Mouse (Mus musculus) small intestine, adult 2 months (tissue): ENCODE results near the gene Ctdsp2. TPM values are rescaled to one million over a fixed set of nuclear protein-coding genes. Genes with fewer than 3 reads are reported as not detected.
A peak's percentile ranks its signal among the peaks of the same experiment; 100 is the strongest.

Source experiments
- H3K27ac ChIP-seq: fragments of 200-500 bp; 2 replicates; pipeline ENCODE4 v1.5.1; 2012; ENCODE audit warnings: low read depth, low read length, control low read depth, inconsistent platforms; ENCODE audit not compliant: insufficient read depth
- H3K27me3 ChIP-seq: fragments of 200-500 bp; 2 replicates; pipeline ENCODE4 v1.6.1; 2012; ENCODE audit warnings: mild to moderate bottlenecking, moderate library complexity, low read length, inconsistent platforms; ENCODE audit not compliant: control insufficient read depth, insufficient read depth
- H3K36me3 ChIP-seq: fragments of 200-500 bp; 2 replicates; pipeline ENCODE4 v1.6.1; 2012; ENCODE audit warnings: mild to moderate bottlenecking, low read length, control low read depth, inconsistent platforms; ENCODE audit not compliant: control insufficient read depth, insufficient read depth
- H3K4me1 ChIP-seq: fragments of 200-500 bp; 2 replicates; pipeline ENCODE4 v1.6.1; 2012; ENCODE audit warnings: low read length, inconsistent platforms, mixed read lengths; ENCODE audit not compliant: control insufficient read depth, insufficient read depth, insufficient read length
- H3K4me3 ChIP-seq: fragments of 200-500 bp; 2 replicates; pipeline ENCODE4 v1.5.1; 2012; ENCODE audit warnings: low read depth, mild to moderate bottlenecking, control low read depth, inconsistent platforms, low read length, moderate library complexity
- CTCF ChIP-seq: fragments of 200-500 bp; IDR thresholded peaks from 2 replicates; pipeline ENCODE4 v1.5.1; 2012; ENCODE audit warnings: low read depth, mild to moderate bottlenecking, control low read depth, inconsistent platforms, low read length, moderate library complexity, mixed read lengths; ENCODE audit not compliant: insufficient replicate concordance, insufficient read length; ENCODE audit errors: extremely low read depth
- POLR2A ChIP-seq: fragments of 200-500 bp; IDR thresholded peaks from 2 replicates; pipeline ENCODE4 v1.6.1; 2012; ENCODE audit warnings: low read depth, mild to moderate bottlenecking, control low read depth, inconsistent platforms, low read length, moderate library complexity
- WGBS: fragments of 180-500 bp; shearing (Covaris S2); methylation state at CpG from one replicate; pipeline ENCODE4 v1.1.7; 2018; 5-methylcytosine and 5-hydroxymethylcytosine counted together
- polyA plus RNA-seq: library from polyadenylated mRNA; depleted of rRNA; stranded (reverse); fragments of >200 nt; gene quantifications from 2 replicates; pipeline ENCODE4 v1.2.3, GENCODE M21; 2012

Gene Ctdsp2
- polyA plus RNA-seq, 1 experiment: 118 TPM

- TF ChIP-seq POLR2A (no peak), CTCF (no peak)
- WGBS: 84% methylated on average over 9 of the region's 9 CpGs
- H3K36me3 ChIP-seq: peaks cover 2% of the 10 kb centered on the region; the same call in 1 of the 2 replicates
- no peak overlapping the region for H3K4me3 ChIP-seq
- H3K27ac ChIP-seq: no peak overlapping the region
- peaks cover 53% of the 10 kb centered on the region for H3K4me1 ChIP-seq
- H3K27me3 ChIP-seq: no peaks in the 10 kb centered on the region
Observed at GRCm38 (mm10) chr10:126985579-126985978, 7.1 kb downstream of the Ctdsp2 start.

GRCm38 (mm10) chr10:126986541-126986961 lies 8.0 kb downstream of the Ctdsp2 start:
- TF ChIP-seq POLR2A (no peak), CTCF (no peak)
- WGBS: 40% methylated on average over 4 of the region's 4 CpGs
- Histone ChIP-seq H3K27ac (peak overlapping the region; percentile 61), H3K4me1 (peaks cover 49% of the 10 kb centered on the region), H3K36me3 (peaks cover 3% of the 10 kb centered on the region), H3K4me3 (no peak overlapping the region), H3K27me3 (no peaks in the 10 kb centered on the region)

DNA sequence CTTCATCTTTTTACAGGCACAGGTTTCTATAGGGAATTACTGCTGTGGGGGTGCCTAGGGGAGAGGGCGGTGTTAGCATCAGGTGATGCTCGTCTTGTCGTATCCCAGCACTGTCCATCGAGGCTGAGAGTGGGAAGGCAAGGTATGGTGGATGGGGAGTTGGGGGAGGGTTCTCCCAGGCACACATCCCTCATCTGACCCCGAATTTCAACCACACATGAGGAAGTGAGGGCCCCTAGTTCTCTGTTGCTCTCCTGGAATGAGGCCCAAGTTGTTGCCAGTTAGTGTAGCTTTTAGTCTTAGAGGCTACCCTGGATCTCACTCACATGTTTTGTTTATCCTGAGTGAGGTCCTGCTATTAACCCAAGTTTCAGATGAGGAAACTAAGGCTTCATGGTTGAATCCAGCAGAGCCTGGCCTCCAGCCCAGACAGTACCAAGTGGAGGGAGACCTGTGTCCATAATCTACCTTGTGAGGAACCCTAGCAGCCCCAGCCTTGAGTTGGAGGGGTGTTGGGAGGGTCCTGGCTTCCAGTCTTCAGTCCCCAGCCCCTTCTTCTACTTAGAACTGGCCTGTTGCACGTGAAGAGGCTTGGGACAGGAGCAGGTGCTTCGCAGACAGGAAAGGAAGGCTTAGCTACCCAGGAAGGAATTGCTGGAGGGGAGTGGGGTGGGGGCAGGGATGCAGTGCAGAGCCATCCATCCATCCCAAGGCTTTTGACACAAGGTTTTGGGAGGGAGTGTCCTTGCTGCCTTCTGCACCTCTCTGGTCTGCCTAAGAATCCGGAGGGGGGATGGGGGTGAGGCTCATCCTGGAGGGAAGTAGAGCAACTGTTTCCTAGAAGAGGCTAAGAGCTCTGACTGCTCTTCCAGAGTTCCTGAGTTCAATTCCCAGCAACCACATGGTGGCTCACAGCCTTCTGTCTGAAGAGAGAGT lies 8.9 kb downstream of the Ctdsp2 start:
- H3K4me3 ChIP-seq: no peak overlapping the region
- H3K27me3 ChIP-seq: no peaks in the 10 kb centered on the region
- H3K36me3 ChIP-seq: peaks cover 10% of the 10 kb centered on the region
- no peak for TF ChIP-seq POLR2A
- no peak for TF ChIP-seq CTCF
- H3K27ac ChIP-seq: peak overlapping the region; percentile 52
- peaks cover 44% of the 10 kb centered on the region for H3K4me1 ChIP-seq
- 47% methylated on average over 8 of the region's 8 CpGs for WGBS

DNA sequence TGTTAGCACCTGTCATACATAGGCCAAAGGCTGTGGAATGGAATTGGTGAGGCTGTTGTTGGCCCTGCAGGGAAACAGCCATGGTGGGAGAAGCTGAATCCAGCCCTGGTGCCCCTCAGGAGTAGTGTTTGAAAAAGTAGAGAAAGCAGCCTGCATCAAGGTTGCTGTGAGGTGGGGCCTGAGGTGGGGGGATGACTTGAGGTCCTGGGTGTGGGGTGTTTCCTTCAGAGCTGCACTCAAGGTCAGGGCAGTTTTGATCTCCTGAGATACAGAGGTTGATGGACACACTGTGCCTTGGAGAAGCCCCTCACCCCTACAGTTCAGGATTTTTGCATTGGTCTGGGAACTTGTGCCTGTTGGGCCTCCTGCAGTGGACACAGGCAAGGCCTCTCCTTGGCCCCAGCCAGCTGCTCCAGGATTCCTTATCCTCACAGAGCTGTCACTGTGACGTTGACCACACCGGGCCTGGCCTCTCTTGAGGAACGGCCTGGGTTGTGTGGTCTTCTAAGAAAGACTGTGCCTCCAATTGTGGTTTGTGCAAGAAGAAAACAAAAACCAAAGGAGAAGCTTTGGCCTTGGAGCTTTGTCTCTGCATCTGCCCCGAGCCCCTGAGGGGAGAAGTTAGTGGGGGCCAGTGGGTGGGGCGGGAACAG lies 10.1 kb downstream of the Ctdsp2 start:
- H3K27ac ChIP-seq: no peak overlapping the region
- H3K36me3 ChIP-seq: peaks cover 22% of the 10 kb centered on the region
- H3K4me1 ChIP-seq: peaks cover 35% of the 10 kb centered on the region
- no peak for TF ChIP-seq CTCF
- no peak for TF ChIP-seq POLR2A
- WGBS: 58% methylated on average over 5 of the region's 5 CpGs
- no peaks in the 10 kb centered on the region for H3K27me3 ChIP-seq
- H3K4me3 ChIP-seq: no peak overlapping the region

DNA sequence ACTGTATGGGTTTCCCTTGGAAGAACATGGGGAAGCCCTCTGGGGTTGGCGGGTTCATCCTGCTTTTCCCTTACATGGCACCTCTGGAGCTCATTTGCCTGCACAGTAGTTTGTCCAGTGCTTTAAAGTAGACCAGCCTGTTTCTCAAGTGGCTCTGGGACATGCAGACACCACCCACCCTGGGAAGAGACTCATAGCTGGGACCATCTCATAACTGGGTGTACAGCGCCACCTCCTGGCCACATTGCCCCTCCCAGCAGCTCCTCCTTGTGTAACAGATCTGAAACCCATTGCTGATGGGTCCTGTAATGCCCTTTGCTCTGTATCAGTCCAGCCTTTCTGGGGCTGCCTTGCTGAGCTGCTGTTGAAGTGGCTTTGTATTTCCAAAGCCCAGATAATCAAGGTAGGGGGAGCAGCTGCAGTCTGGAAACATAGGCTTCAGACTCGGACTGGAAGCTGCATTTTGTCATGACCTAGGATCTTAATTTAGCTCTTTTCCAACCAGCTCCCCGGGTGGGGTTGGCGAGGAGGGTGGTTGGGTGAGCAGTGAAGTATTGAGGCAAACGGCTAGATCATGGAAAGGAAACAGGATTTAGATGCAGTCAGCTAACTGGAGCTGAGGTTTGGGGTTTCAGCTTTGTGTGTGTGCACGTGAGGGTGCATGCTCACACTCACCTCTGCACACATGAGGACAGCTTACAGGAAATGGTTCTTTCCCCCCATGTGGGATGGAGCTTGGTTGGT lies 12.0 kb downstream of the Ctdsp2 start:
- TF ChIP-seq POLR2A: 0 out of 2 replicates have a peak, but pooled peaks have one; percentile 17
- TF ChIP-seq CTCF: peak; percentile 98
- peaks cover 21% of the 10 kb centered on the region for H3K4me1 ChIP-seq
- 47% methylated on average over 7 of the region's 7 CpGs for WGBS
- no peak overlapping the region for H3K27ac ChIP-seq
- H3K4me3 ChIP-seq: no peak overlapping the region
- H3K27me3 ChIP-seq: no peaks in the 10 kb centered on the region
- peaks cover 37% of the 10 kb centered on the region for H3K36me3 ChIP-seq

- Histone ChIP-seq H3K27ac (no peak overlapping the region), H3K36me3 (peaks cover 43% of the 10 kb centered on the region), H3K4me3 (no peak overlapping the region), H3K4me1 (peaks cover 15% of the 10 kb centered on the region), H3K27me3 (no peaks in the 10 kb centered on the region)
- 50% methylated on average over 3 of the region's 3 CpGs for WGBS
- no peak for TF ChIP-seq POLR2A
- no peak for TF ChIP-seq CTCF
Observed at GRCm38 (mm10) chr10:126991676-126992075, 13.2 kb downstream of the Ctdsp2 start.

- TF ChIP-seq POLR2A: no peak
- no peak for TF ChIP-seq CTCF
- Histone ChIP-seq H3K27me3 (no peaks in the 10 kb centered on the region), H3K4me1 (peaks cover 6% of the 10 kb centered on the region), H3K4me3 (no peak overlapping the region), H3K36me3 (peaks cover 57% of the 10 kb centered on the region), H3K27ac (no peak overlapping the region)
- WGBS: 78% methylated on average over 3 of the region's 3 CpGs
Observed at GRCm38 (mm10) chr10:126993621-126994020, 15.1 kb downstream of the Ctdsp2 start.
